Mouse (Mus musculus): Measurements from ENCODE around the gene Cwc22. TPM values are rescaled to one million over a fixed set of nuclear protein-coding genes. Genes with fewer than 3 reads are reported as not detected.

Cwc22 gene
- 40.4 and 47.2 TPM in 2 replicates for polyA plus RNA-seq (2014; fragmentation: Nextera tagmentation; extraction: Ambion mirVana)

- no peaks in the 10 kb centered on the region for H3K9me3 ChIP-seq (ENCODE audit: control insufficient read depth, low read length)
- H3K4me2 ChIP-seq (ENCODE audit: low read depth, severe bottlenecking) = peak within 1 kb of the TSS; percentile 51
These were observed at the start of gene Cwc22 for GRCm38 (mm10) chr2:77945596-77946485. Gene Cwc22 (minus strand): TSS chr2:77946375.

GRCm38 (mm10) chr2:77993727-77994401, 47.7 kb upstream of the Cwc22 start:
- WGBS = 84% methylated on average over 4 of the region's 4 CpGs
- no peaks in the 10 kb centered on the region for H3K36me3 ChIP-seq (ENCODE audit: control insufficient read depth, insufficient read depth, low read length)
- no peak overlapping the region for H3K4me3 ChIP-seq (ENCODE audit: low read depth, low read length)
- H3K4me2 ChIP-seq (ENCODE audit: low read depth, severe bottlenecking) = no peak overlapping the region
- DNase-seq (ENCODE audit: low spot score) (no peak), ATAC-seq (ENCODE audit: insufficient number of reproducible peaks, low FRiP score, low TSS enrichment, low read depth) (no peak)
- no peaks in the 10 kb centered on the region for H3K9me3 ChIP-seq (ENCODE audit: control insufficient read depth, low read length)
- no peaks in the 10 kb centered on the region for H3K4me1 ChIP-seq (ENCODE audit: control insufficient read depth, insufficient read depth, low read length)
- no peaks in the 10 kb centered on the region for H3K27me3 ChIP-seq (ENCODE audit: control insufficient read depth, insufficient read depth, low read length)
- no peak overlapping the region for H3K9ac ChIP-seq (ENCODE audit: low read length)
- no peak overlapping the region for H3K27ac ChIP-seq (replicated peaks; ENCODE audit: low read depth, low read length)

More at GRCm38 (mm10) chr2:77945596-77946485, at the start of gene Cwc22:
- Histone ChIP-seq H3K36me3 (ENCODE audit: control insufficient read depth, insufficient read depth, low read length) (no peaks in the 10 kb centered on the region), H3K27me3 (ENCODE audit: control insufficient read depth, insufficient read depth, low read length) (no peaks in the 10 kb centered on the region), H3K27ac (replicated peaks; ENCODE audit: low read depth, low read length) (0 out of 2 replicates have a peak within 1 kb of the TSS, but pooled peaks have one; percentile 9), H3K9ac (ENCODE audit: low read length) (peak within 1 kb of the TSS; percentile 93), H3K4me1 (ENCODE audit: control insufficient read depth, insufficient read depth, low read length) (no peaks in the 10 kb centered on the region), H3K4me3 (ENCODE audit: low read depth, low read length) (peak within 1 kb of the TSS; percentile 77)
- WGBS = 1% methylated on average over 55 of the region's 55 CpGs
- ATAC-seq (ENCODE audit: insufficient number of reproducible peaks, low FRiP score, low TSS enrichment, low read depth) = peak; percentile 89
- DNase-seq (ENCODE audit: low spot score) = peak; percentile 94

- Histone ChIP-seq H3K27me3 (ENCODE audit: control insufficient read depth, insufficient read depth, low read length) (no peaks in the 10 kb centered on the region), H3K4me2 (ENCODE audit: low read depth, severe bottlenecking) (no peak overlapping the region), H3K9me3 (ENCODE audit: control insufficient read depth, low read length) (no peaks in the 10 kb centered on the region), H3K4me3 (ENCODE audit: low read depth, low read length) (no peak overlapping the region), H3K4me1 (ENCODE audit: control insufficient read depth, insufficient read depth, low read length) (no peaks in the 10 kb centered on the region), H3K9ac (ENCODE audit: low read length) (no peak overlapping the region), H3K27ac (replicated peaks; ENCODE audit: low read depth, low read length) (no peak overlapping the region), H3K36me3 (ENCODE audit: control insufficient read depth, insufficient read depth, low read length) (no peaks in the 10 kb centered on the region)
- DNase-seq (ENCODE audit: low spot score) (no peak), ATAC-seq (ENCODE audit: insufficient number of reproducible peaks, low FRiP score, low TSS enrichment, low read depth) (no peak)
- WGBS = 78% methylated on average over 3 of the region's 3 CpGs
These were observed 46.9 kb upstream of the Cwc22 start for GRCm38 (mm10) chr2:77992951-77993604.

GRCm38 (mm10) chr2:77990820-77991219, 44.6 kb upstream of the Cwc22 start:
- Histone ChIP-seq H3K36me3 (ENCODE audit: control insufficient read depth, insufficient read depth, low read length) (no peaks in the 10 kb centered on the region), H3K9me3 (ENCODE audit: control insufficient read depth, low read length) (no peaks in the 10 kb centered on the region), H3K4me1 (ENCODE audit: control insufficient read depth, insufficient read depth, low read length) (no peaks in the 10 kb centered on the region), H3K9ac (ENCODE audit: low read length) (no peak overlapping the region), H3K4me2 (ENCODE audit: low read depth, severe bottlenecking) (no peak overlapping the region), H3K4me3 (ENCODE audit: low read depth, low read length) (no peak overlapping the region), H3K27ac (replicated peaks; ENCODE audit: low read depth, low read length) (no peak overlapping the region), H3K27me3 (ENCODE audit: control insufficient read depth, insufficient read depth, low read length) (no peaks in the 10 kb centered on the region)
- whole genome bisulfite sequencing = 73% methylated on average over 2 of the region's 2 CpGs
- no peak for DNase-seq (ENCODE audit: low spot score)
- ATAC-seq (ENCODE audit: insufficient number of reproducible peaks, low FRiP score, low TSS enrichment, low read depth) = no peak

GRCm38 (mm10) chr2:77990121-77990520, 43.9 kb upstream of the Cwc22 start:
- no peaks in the 10 kb centered on the region for H3K4me1 ChIP-seq (ENCODE audit: control insufficient read depth, insufficient read depth, low read length)
- H3K4me3 ChIP-seq (ENCODE audit: low read depth, low read length) = no peak overlapping the region

GRCm38 (mm10) chr2:77989390-77989789, 43.2 kb upstream of the Cwc22 start:
- no peaks in the 10 kb centered on the region for H3K9me3 ChIP-seq (ENCODE audit: control insufficient read depth, low read length)
- ATAC-seq (ENCODE audit: insufficient number of reproducible peaks, low FRiP score, low TSS enrichment, low read depth) (no peak), DNase-seq (ENCODE audit: low spot score) (no peak)
- WGBS = 70% methylated on average over 1 of the region's 1 CpGs
- no peak overlapping the region for H3K4me2 ChIP-seq (ENCODE audit: low read depth, severe bottlenecking)
- no peak overlapping the region for H3K4me3 ChIP-seq (ENCODE audit: low read depth, low read length)
- no peak overlapping the region for H3K27ac ChIP-seq (replicated peaks; ENCODE audit: low read depth, low read length)
- H3K4me1 ChIP-seq (ENCODE audit: control insufficient read depth, insufficient read depth, low read length) = no peaks in the 10 kb centered on the region
- H3K27me3 ChIP-seq (ENCODE audit: control insufficient read depth, insufficient read depth, low read length) = no peaks in the 10 kb centered on the region
- no peak overlapping the region for H3K9ac ChIP-seq (ENCODE audit: low read length)
- H3K36me3 ChIP-seq (ENCODE audit: control insufficient read depth, insufficient read depth, low read length) = no peaks in the 10 kb centered on the region

More at GRCm38 (mm10) chr2:77990121-77990520, 43.9 kb upstream of the Cwc22 start:
- Histone ChIP-seq H3K36me3 (ENCODE audit: control insufficient read depth, insufficient read depth, low read length) (no peaks in the 10 kb centered on the region), H3K27ac (replicated peaks; ENCODE audit: low read depth, low read length) (no peak overlapping the region), H3K9me3 (ENCODE audit: control insufficient read depth, low read length) (no peaks in the 10 kb centered on the region), H3K9ac (ENCODE audit: low read length) (no peak overlapping the region), H3K4me2 (ENCODE audit: low read depth, severe bottlenecking) (no peak overlapping the region), H3K27me3 (ENCODE audit: control insufficient read depth, insufficient read depth, low read length) (no peaks in the 10 kb centered on the region)
- no peak for DNase-seq (ENCODE audit: low spot score)
- ATAC-seq (ENCODE audit: insufficient number of reproducible peaks, low FRiP score, low TSS enrichment, low read depth) = no peak

GRCm38 (mm10) chr2:77985991-77986730, 40.0 kb upstream of the Cwc22 start:
- no peak overlapping the region for H3K4me3 ChIP-seq (ENCODE audit: low read depth, low read length)
- WGBS = 81% methylated on average over 2 of the region's 2 CpGs
- ATAC-seq (ENCODE audit: insufficient number of reproducible peaks, low FRiP score, low TSS enrichment, low read depth) = no peak

GRCm38 (mm10) chr2:77984209-77984608, 38.0 kb upstream of the Cwc22 start:
- no peak for ATAC-seq (ENCODE audit: insufficient number of reproducible peaks, low FRiP score, low TSS enrichment, low read depth)
- H3K27me3 ChIP-seq (ENCODE audit: control insufficient read depth, insufficient read depth, low read length) = no peaks in the 10 kb centered on the region
- WGBS = 82% methylated on average over 4 of the region's 4 CpGs

More at GRCm38 (mm10) chr2:77985991-77986730, 40.0 kb upstream of the Cwc22 start:
- Histone ChIP-seq H3K36me3 (ENCODE audit: control insufficient read depth, insufficient read depth, low read length) (no peaks in the 10 kb centered on the region), H3K9ac (ENCODE audit: low read length) (no peak overlapping the region), H3K4me1 (ENCODE audit: control insufficient read depth, insufficient read depth, low read length) (no peaks in the 10 kb centered on the region), H3K27me3 (ENCODE audit: control insufficient read depth, insufficient read depth, low read length) (no peaks in the 10 kb centered on the region), H3K27ac (replicated peaks; ENCODE audit: low read depth, low read length) (no peak overlapping the region), H3K4me2 (ENCODE audit: low read depth, severe bottlenecking) (no peak overlapping the region), H3K9me3 (ENCODE audit: control insufficient read depth, low read length) (no peaks in the 10 kb centered on the region)
- DNase-seq (ENCODE audit: low spot score) = no peak

More at GRCm38 (mm10) chr2:77984209-77984608, 38.0 kb upstream of the Cwc22 start:
- Histone ChIP-seq H3K9me3 (ENCODE audit: control insufficient read depth, low read length) (no peaks in the 10 kb centered on the region), H3K4me2 (ENCODE audit: low read depth, severe bottlenecking) (no peak overlapping the region), H3K36me3 (ENCODE audit: control insufficient read depth, insufficient read depth, low read length) (no peaks in the 10 kb centered on the region), H3K27ac (replicated peaks; ENCODE audit: low read depth, low read length) (no peak overlapping the region), H3K4me3 (ENCODE audit: low read depth, low read length) (no peak overlapping the region), H3K4me1 (ENCODE audit: control insufficient read depth, insufficient read depth, low read length) (no peaks in the 10 kb centered on the region), H3K9ac (ENCODE audit: low read length) (no peak overlapping the region)
- DNase-seq (ENCODE audit: low spot score) = no peak
